Mouse (Mus musculus): ENCODE data around the gene Elovl6. TPM values are rescaled to one million over a fixed set of nuclear protein-coding genes. Genes with fewer than 3 reads are reported as not detected.
A peak's percentile ranks its signal among the peaks of the same experiment; 100 is the strongest.

Gene Elovl6
- 3.1 and 5.2 TPM in 2 replicates for polyA plus RNA-seq (2012; rRNA removed)

- Histone ChIP-seq H3K4me1 (ENCODE audit: control insufficient read depth, insufficient read depth, insufficient read length) (peaks cover 4% of the 10 kb centered on the region), H3K27me3 (ENCODE audit: control insufficient read depth, insufficient read depth, low read length) (no peaks in the 10 kb centered on the region), H3K36me3 (ENCODE audit: control insufficient read depth, insufficient read depth, low read length) (no peaks in the 10 kb centered on the region), H3K27ac (ENCODE audit: insufficient read depth, low read length) (peak within 1 kb of the TSS; percentile 57; the same call in 1 of the 2 replicates), H3K4me3 (ENCODE audit: extremely low read depth, insufficient read depth, insufficient read length) (peak within 1 kb of the TSS; percentile 89)
- TF ChIP-seq POLR2A (IDR thresholded peaks at IDR 0.05; ENCODE audit: low read depth, low read length) (no peak), CTCF (IDR thresholded peaks at IDR 0.05; ENCODE audit: extremely low read depth, insufficient read depth, insufficient read length, insufficient replicate concordance) (no peak)
- under 1% methylated on average over 35 of the region's 35 CpGs for WGBS
- DNase-seq (ENCODE audit: low read depth in 1 of 2, low spot score in 2 of 2): peak in 1 of 2 experiments; percentile 25
Measured at GRCm38 (mm10) chr3:129532180-129532864, at the start of gene Elovl6. Gene Elovl6, plus strand, starts transcription at chr3:129532355.

GRCm38 (mm10) chr3:129488774-129489173, 43.4 kb upstream of the Elovl6 start:
- H3K4me3 ChIP-seq (ENCODE audit: extremely low read depth, insufficient read depth, insufficient read length): no peak overlapping the region
- no peaks in the 10 kb centered on the region for H3K36me3 ChIP-seq (ENCODE audit: control insufficient read depth, insufficient read depth, low read length)
- DNase-seq (ENCODE audit: low read depth in 1 of 2, low spot score in 2 of 2): peak; percentile 14
- H3K27ac ChIP-seq (ENCODE audit: insufficient read depth, low read length): no peak overlapping the region
- H3K27me3 ChIP-seq (ENCODE audit: control insufficient read depth, insufficient read depth, low read length): no peaks in the 10 kb centered on the region
- WGBS: 32% methylated on average over 4 of the region's 4 CpGs
- H3K4me1 ChIP-seq (ENCODE audit: control insufficient read depth, insufficient read depth, insufficient read length): peaks cover 6% of the 10 kb centered on the region; the same call in 1 of the 2 replicates
- TF ChIP-seq CTCF (IDR thresholded peaks at IDR 0.05; ENCODE audit: extremely low read depth, insufficient read depth, insufficient read length, insufficient replicate concordance) (no peak), POLR2A (IDR thresholded peaks at IDR 0.05; ENCODE audit: low read depth, low read length) (no peak)

- TF ChIP-seq POLR2A (IDR thresholded peaks at IDR 0.05; ENCODE audit: low read depth, low read length): no peak
- TF ChIP-seq CTCF (IDR thresholded peaks at IDR 0.05; ENCODE audit: extremely low read depth, insufficient read depth, insufficient read length, insufficient replicate concordance): peak; percentile 4; the same call in 1 of the 2 replicates
- 13% methylated on average over 10 of the region's 10 CpGs for WGBS
- Histone ChIP-seq H3K4me3 (ENCODE audit: extremely low read depth, insufficient read depth, insufficient read length) (no peak overlapping the region), H3K36me3 (ENCODE audit: control insufficient read depth, insufficient read depth, low read length) (no peaks in the 10 kb centered on the region), H3K27ac (ENCODE audit: insufficient read depth, low read length) (no peak overlapping the region; the same call in 1 of the 2 replicates), H3K27me3 (ENCODE audit: control insufficient read depth, insufficient read depth, low read length) (no peaks in the 10 kb centered on the region), H3K4me1 (ENCODE audit: control insufficient read depth, insufficient read depth, insufficient read length) (0 out of 2 replicates have a peak, but pooled peaks cover 4% of the 10 kb centered on the region)
- DNase-seq (ENCODE audit: low read depth in 1 of 2, low spot score in 2 of 2): peak; percentile 28 to 47
Measured at GRCm38 (mm10) chr3:129494123-129494522, 38.0 kb upstream of the Elovl6 start.

GRCm38 (mm10) chr3:129494731-129495130, 37.4 kb upstream of the Elovl6 start:
- H3K27ac ChIP-seq (ENCODE audit: insufficient read depth, low read length): no peak overlapping the region
- no peaks in the 10 kb centered on the region for H3K27me3 ChIP-seq (ENCODE audit: control insufficient read depth, insufficient read depth, low read length)
- TF ChIP-seq POLR2A (IDR thresholded peaks at IDR 0.05; ENCODE audit: low read depth, low read length) (no peak), CTCF (IDR thresholded peaks at IDR 0.05; ENCODE audit: extremely low read depth, insufficient read depth, insufficient read length, insufficient replicate concordance) (no peak)
- no peak overlapping the region for H3K4me3 ChIP-seq (ENCODE audit: extremely low read depth, insufficient read depth, insufficient read length)
- no peak for DNase-seq (ENCODE audit: low read depth in 1 of 2, low spot score in 2 of 2)
- 83% methylated on average over 4 of the region's 4 CpGs for WGBS
- H3K36me3 ChIP-seq (ENCODE audit: control insufficient read depth, insufficient read depth, low read length): no peaks in the 10 kb centered on the region
- 0 out of 2 replicates have a peak, but pooled peaks cover 4% of the 10 kb centered on the region for H3K4me1 ChIP-seq (ENCODE audit: control insufficient read depth, insufficient read depth, insufficient read length)

GRCm38 (mm10) chr3:129503781-129504180, 28.4 kb upstream of the Elovl6 start:
- H3K4me1 ChIP-seq (ENCODE audit: control insufficient read depth, insufficient read depth, insufficient read length): no peaks in the 10 kb centered on the region
- no peaks in the 10 kb centered on the region for H3K27me3 ChIP-seq (ENCODE audit: control insufficient read depth, insufficient read depth, low read length)
- H3K4me3 ChIP-seq (ENCODE audit: extremely low read depth, insufficient read depth, insufficient read length): no peak overlapping the region
- DNase-seq (ENCODE audit: low read depth in 1 of 2, low spot score in 2 of 2): no peak
- H3K36me3 ChIP-seq (ENCODE audit: control insufficient read depth, insufficient read depth, low read length): no peaks in the 10 kb centered on the region
- no peak for TF ChIP-seq CTCF (IDR thresholded peaks at IDR 0.05; ENCODE audit: extremely low read depth, insufficient read depth, insufficient read length, insufficient replicate concordance)
- no peak for TF ChIP-seq POLR2A (IDR thresholded peaks at IDR 0.05; ENCODE audit: low read depth, low read length)
- H3K27ac ChIP-seq (ENCODE audit: insufficient read depth, low read length): no peak overlapping the region
- 95% methylated on average over 7 of the region's 7 CpGs for WGBS

- TF ChIP-seq CTCF (IDR thresholded peaks at IDR 0.05; ENCODE audit: extremely low read depth, insufficient read depth, insufficient read length, insufficient replicate concordance): no peak
- TF ChIP-seq POLR2A (IDR thresholded peaks at IDR 0.05; ENCODE audit: low read depth, low read length): no peak
- Histone ChIP-seq H3K27me3 (ENCODE audit: control insufficient read depth, insufficient read depth, low read length) (no peaks in the 10 kb centered on the region), H3K36me3 (ENCODE audit: control insufficient read depth, insufficient read depth, low read length) (no peaks in the 10 kb centered on the region), H3K4me1 (ENCODE audit: control insufficient read depth, insufficient read depth, insufficient read length) (no peaks in the 10 kb centered on the region), H3K27ac (ENCODE audit: insufficient read depth, low read length) (no peak overlapping the region), H3K4me3 (ENCODE audit: extremely low read depth, insufficient read depth, insufficient read length) (no peak overlapping the region)
- no peak for DNase-seq (ENCODE audit: low read depth in 1 of 2, low spot score in 2 of 2)
- 66% methylated on average over 6 of the region's 6 CpGs for WGBS
Measured at GRCm38 (mm10) chr3:129504928-129505327, 27.2 kb upstream of the Elovl6 start.

- Histone ChIP-seq H3K4me1 (ENCODE audit: control insufficient read depth, insufficient read depth, insufficient read length) (no peaks in the 10 kb centered on the region), H3K36me3 (ENCODE audit: control insufficient read depth, insufficient read depth, low read length) (no peaks in the 10 kb centered on the region), H3K27ac (ENCODE audit: insufficient read depth, low read length) (no peak overlapping the region), H3K27me3 (ENCODE audit: control insufficient read depth, insufficient read depth, low read length) (no peaks in the 10 kb centered on the region), H3K4me3 (ENCODE audit: extremely low read depth, insufficient read depth, insufficient read length) (no peak overlapping the region)
- TF ChIP-seq POLR2A (IDR thresholded peaks at IDR 0.05; ENCODE audit: low read depth, low read length): no peak
- TF ChIP-seq CTCF (IDR thresholded peaks at IDR 0.05; ENCODE audit: extremely low read depth, insufficient read depth, insufficient read length, insufficient replicate concordance): no peak
- WGBS: 100% methylated on average over 1 of the region's 1 CpGs
- no peak for DNase-seq (ENCODE audit: low read depth in 1 of 2, low spot score in 2 of 2)
Measured at GRCm38 (mm10) chr3:129507736-129508135, 24.4 kb upstream of the Elovl6 start.
